Mouse (Mus musculus): Measurements from ENCODE around the gene Fxyd4. TPM values are rescaled to one million over a fixed set of nuclear protein-coding genes. Genes with fewer than 3 reads are reported as not detected.

Gene Fxyd4
- polyA plus RNA-seq, 1 experiment = not detected

- peak overlapping the region; percentile 88 for H3K4me3 ChIP-seq (replicated peaks; ENCODE audit: control insufficient read depth, low read depth, low read length)
- TF ChIP-seq CTCF (IDR thresholded peaks at IDR 0.05; ENCODE audit: control insufficient read depth, insufficient read depth, low read length) (no peak), POLR2A (IDR thresholded peaks at IDR 0.05; ENCODE audit: borderline replicate concordance, control insufficient read depth, low read depth, low read length) (no peak)
- WGBS = 1% methylated on average over 12 of the region's 12 CpGs
- H3K27ac ChIP-seq (ENCODE audit: control insufficient read depth, insufficient read depth, low read depth, low read length, poor library complexity) = peak overlapping the region; percentile 98
- H3K4me1 ChIP-seq (ENCODE audit: control insufficient read depth, insufficient read depth, low read length) = no peaks in the 10 kb centered on the region; the same call in 1 of the 2 replicates
Measured at GRCm38 (mm10) chr6:117916205-117916736, 21.2 kb downstream of the Fxyd4 start.

- Histone ChIP-seq H3K4me1 (ENCODE audit: control insufficient read depth, insufficient read depth, low read length) (peaks cover 1% of the 10 kb centered on the region; the same call in 1 of the 2 replicates), H3K4me3 (replicated peaks; ENCODE audit: control insufficient read depth, low read depth, low read length) (no peak overlapping the region), H3K27ac (ENCODE audit: control insufficient read depth, insufficient read depth, low read depth, low read length, poor library complexity) (no peak overlapping the region)
- TF ChIP-seq POLR2A (IDR thresholded peaks at IDR 0.05; ENCODE audit: borderline replicate concordance, control insufficient read depth, low read depth, low read length) = no peak
- no peak for TF ChIP-seq CTCF (IDR thresholded peaks at IDR 0.05; ENCODE audit: control insufficient read depth, insufficient read depth, low read length)
Measured at GRCm38 (mm10) chr6:117914541-117914940, 23.0 kb downstream of the Fxyd4 start.

GRCm38 (mm10) chr6:117910120-117910661, 27.3 kb downstream of the Fxyd4 start:
- WGBS = 51% methylated on average over 6 of the region's 6 CpGs
- no peak overlapping the region for H3K27ac ChIP-seq (ENCODE audit: control insufficient read depth, insufficient read depth, low read depth, low read length, poor library complexity)
- TF ChIP-seq POLR2A (IDR thresholded peaks at IDR 0.05; ENCODE audit: borderline replicate concordance, control insufficient read depth, low read depth, low read length) = no peak
- TF ChIP-seq CTCF (IDR thresholded peaks at IDR 0.05; ENCODE audit: control insufficient read depth, insufficient read depth, low read length) = no peak
- no peak overlapping the region for H3K4me3 ChIP-seq (replicated peaks; ENCODE audit: control insufficient read depth, low read depth, low read length)
- H3K4me1 ChIP-seq (ENCODE audit: control insufficient read depth, insufficient read depth, low read length) = peaks cover 1% of the 10 kb centered on the region; the same call in 1 of the 2 replicates

GRCm38 (mm10) chr6:117908424-117908900, 29.0 kb downstream of the Fxyd4 start:
- Histone ChIP-seq H3K27ac (ENCODE audit: control insufficient read depth, insufficient read depth, low read depth, low read length, poor library complexity) (no peak overlapping the region), H3K4me3 (replicated peaks; ENCODE audit: control insufficient read depth, low read depth, low read length) (peak overlapping the region; percentile 90), H3K4me1 (ENCODE audit: control insufficient read depth, insufficient read depth, low read length) (peaks cover 1% of the 10 kb centered on the region; the same call in 1 of the 2 replicates)
- TF ChIP-seq CTCF (IDR thresholded peaks at IDR 0.05; ENCODE audit: control insufficient read depth, insufficient read depth, low read length) (no peak), POLR2A (IDR thresholded peaks at IDR 0.05; ENCODE audit: borderline replicate concordance, control insufficient read depth, low read depth, low read length) (no peak)
- WGBS = under 1% methylated on average over 14 of the region's 14 CpGs

GRCm38 (mm10) chr6:117907979-117908355, 29.5 kb downstream of the Fxyd4 start:
- Histone ChIP-seq H3K4me1 (ENCODE audit: control insufficient read depth, insufficient read depth, low read length) (peaks cover 1% of the 10 kb centered on the region; the same call in 1 of the 2 replicates), H3K27ac (ENCODE audit: control insufficient read depth, insufficient read depth, low read depth, low read length, poor library complexity) (peak overlapping the region; percentile 99), H3K4me3 (replicated peaks; ENCODE audit: control insufficient read depth, low read depth, low read length) (peak overlapping the region; percentile 90)
- TF ChIP-seq CTCF (IDR thresholded peaks at IDR 0.05; ENCODE audit: control insufficient read depth, insufficient read depth, low read length) = no peak
- TF ChIP-seq POLR2A (IDR thresholded peaks at IDR 0.05; ENCODE audit: borderline replicate concordance, control insufficient read depth, low read depth, low read length) = no peak
- under 1% methylated on average over 26 of the region's 26 CpGs for WGBS

- Histone ChIP-seq H3K4me3 (replicated peaks; ENCODE audit: control insufficient read depth, low read depth, low read length) (peak overlapping the region; percentile 90), H3K27ac (ENCODE audit: control insufficient read depth, insufficient read depth, low read depth, low read length, poor library complexity) (peak overlapping the region; percentile 99), H3K4me1 (ENCODE audit: control insufficient read depth, insufficient read depth, low read length) (peaks cover 1% of the 10 kb centered on the region; the same call in 1 of the 2 replicates)
- under 1% methylated on average over 68 of the region's 77 CpGs for WGBS
- TF ChIP-seq CTCF (IDR thresholded peaks at IDR 0.05; ENCODE audit: control insufficient read depth, insufficient read depth, low read length) = no peak
- TF ChIP-seq POLR2A (IDR thresholded peaks at IDR 0.05; ENCODE audit: borderline replicate concordance, control insufficient read depth, low read depth, low read length) = peak; percentile 1; the same call in 1 of the 2 replicates
Measured at GRCm38 (mm10) chr6:117907301-117907978, 30.1 kb downstream of the Fxyd4 start.

- WGBS = under 1% methylated on average over 67 of the region's 68 CpGs
Measured at GRCm38 (mm10) chr6:117906590-117907271, 30.8 kb downstream of the Fxyd4 start.

More at GRCm38 (mm10) chr6:117906590-117907271, 30.8 kb downstream of the Fxyd4 start:
- TF ChIP-seq CTCF (IDR thresholded peaks at IDR 0.05; ENCODE audit: control insufficient read depth, insufficient read depth, low read length) (no peak), POLR2A (IDR thresholded peaks at IDR 0.05; ENCODE audit: borderline replicate concordance, control insufficient read depth, low read depth, low read length) (peak; percentile 85; the same call in 1 of the 2 replicates)
- H3K27ac ChIP-seq (ENCODE audit: control insufficient read depth, insufficient read depth, low read depth, low read length, poor library complexity) = peak overlapping the region; percentile 99
- H3K4me3 ChIP-seq (replicated peaks; ENCODE audit: control insufficient read depth, low read depth, low read length) = peak overlapping the region; percentile 90
- H3K4me1 ChIP-seq (ENCODE audit: control insufficient read depth, insufficient read depth, low read length) = peaks cover 1% of the 10 kb centered on the region; the same call in 1 of the 2 replicates
